Mouse (Mus musculus) left cerebral cortex, adult 6 months (tissue): ENCODE results near the gene Zbtb11. TPM values are rescaled to one million over a fixed set of nuclear protein-coding genes. Genes with fewer than 3 reads are reported as not detected.

Experiments used
- long read RNA-seq, 2 experiments: library from polyadenylated mRNA; unstranded; transcript quantifications; one replicate each; pipeline ENCODE4 v2.0.0; 2019 to 2020
- polyA plus RNA-seq: library from polyadenylated mRNA; unstranded; fragments of <200 nt; fragmentation: Nextera tagmentation; gene quantifications from 2 replicates; pipeline ENCODE4 v1.2.3, GENCODE M21; 2021

Zbtb11 gene
- polyA plus RNA-seq = 11.8 and 15.0 TPM in 2 replicates
- long read RNA-seq, experiment 1, full-length matches to known transcripts = 101 of 179 reads
- long read RNA-seq, experiment 1, partial matches to known transcripts = 70 of 179 reads
- long read RNA-seq, experiment 1, other reads (novel, unspliced or antisense) = 8 of 179 reads
- long read RNA-seq, experiment 2, full-length matches to known transcripts = 5 of 49 reads
- long read RNA-seq, experiment 2, partial matches to known transcripts = 33 of 49 reads
- long read RNA-seq, experiment 2, other reads (novel, unspliced or antisense) = 11 of 49 reads

DNA sequence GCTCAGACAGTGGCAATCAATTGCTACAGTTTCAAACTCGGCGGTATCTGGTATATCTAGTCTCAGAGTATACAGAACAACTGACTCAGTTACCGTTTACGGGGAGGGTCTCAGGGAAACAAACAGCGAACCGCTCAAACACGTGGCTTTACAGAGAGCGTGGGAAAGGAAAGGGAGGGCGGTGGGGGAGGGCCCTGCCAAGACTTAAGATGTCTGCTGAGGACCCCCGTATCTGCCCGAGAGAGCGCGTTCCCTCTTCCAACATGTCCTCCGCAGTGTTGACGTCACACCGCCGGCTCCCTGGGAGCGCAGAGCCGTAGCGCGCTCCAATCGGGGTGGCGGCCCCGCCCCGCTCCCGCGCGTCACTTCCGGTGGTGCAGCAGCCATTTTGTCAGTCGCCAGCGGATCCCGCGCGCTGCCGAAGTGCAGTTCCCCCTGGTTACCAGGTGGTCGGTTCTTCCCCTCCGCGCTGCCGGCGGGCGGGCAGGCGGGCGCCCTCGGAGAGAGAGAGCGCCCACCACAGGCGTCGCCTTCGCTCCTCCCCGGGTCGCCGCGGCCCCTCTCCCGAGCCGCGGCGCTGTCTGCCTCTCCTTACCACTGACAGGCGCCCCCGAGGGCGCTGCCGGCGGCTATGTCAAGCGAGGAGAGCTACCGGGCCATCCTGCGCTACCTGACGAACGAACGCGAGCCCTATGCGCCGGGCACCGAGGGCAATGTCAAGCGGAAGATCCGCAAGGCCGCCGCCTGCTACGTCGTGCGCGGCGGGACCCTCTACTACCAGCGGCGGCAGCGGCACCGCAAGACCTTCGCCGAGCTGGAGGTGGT is at the start of gene Zbtb11:
Gene Zbtb11 (plus strand): TSS at position 453 of the 825 bp plus-strand sequence.

DNA sequence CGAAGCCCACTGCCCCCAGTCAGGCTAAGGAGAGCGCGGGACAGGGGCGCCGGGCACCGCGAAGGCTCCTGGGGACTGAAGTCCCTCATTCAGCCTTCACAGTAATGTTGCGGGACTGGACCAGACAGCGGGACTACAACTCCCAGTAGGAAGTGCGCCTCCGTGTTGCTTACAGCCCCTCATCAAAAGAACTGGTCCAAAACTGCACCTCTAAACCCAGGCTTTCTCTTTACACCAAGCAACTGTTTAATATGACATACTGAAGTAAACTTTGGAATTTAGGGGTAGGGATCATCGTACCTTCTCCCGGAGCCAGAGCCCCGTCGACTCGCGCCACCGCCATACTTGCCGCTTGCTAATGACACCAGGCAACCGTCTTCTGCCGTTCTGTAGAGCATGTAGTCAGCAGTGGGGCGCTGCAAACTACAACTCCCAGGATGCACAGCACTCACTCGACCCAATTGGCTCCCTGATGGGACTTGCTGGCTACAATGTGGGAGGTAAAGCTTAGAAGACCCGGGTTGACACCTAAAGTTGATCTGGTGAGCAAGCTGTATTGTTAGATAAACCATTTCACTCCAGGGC is 39.1 kb upstream of the Zbtb11 start, which contains the start of gene Cep97:
Gene Cep97 (minus strand): TSS at position 403 of the 585 bp plus-strand sequence.

DNA sequence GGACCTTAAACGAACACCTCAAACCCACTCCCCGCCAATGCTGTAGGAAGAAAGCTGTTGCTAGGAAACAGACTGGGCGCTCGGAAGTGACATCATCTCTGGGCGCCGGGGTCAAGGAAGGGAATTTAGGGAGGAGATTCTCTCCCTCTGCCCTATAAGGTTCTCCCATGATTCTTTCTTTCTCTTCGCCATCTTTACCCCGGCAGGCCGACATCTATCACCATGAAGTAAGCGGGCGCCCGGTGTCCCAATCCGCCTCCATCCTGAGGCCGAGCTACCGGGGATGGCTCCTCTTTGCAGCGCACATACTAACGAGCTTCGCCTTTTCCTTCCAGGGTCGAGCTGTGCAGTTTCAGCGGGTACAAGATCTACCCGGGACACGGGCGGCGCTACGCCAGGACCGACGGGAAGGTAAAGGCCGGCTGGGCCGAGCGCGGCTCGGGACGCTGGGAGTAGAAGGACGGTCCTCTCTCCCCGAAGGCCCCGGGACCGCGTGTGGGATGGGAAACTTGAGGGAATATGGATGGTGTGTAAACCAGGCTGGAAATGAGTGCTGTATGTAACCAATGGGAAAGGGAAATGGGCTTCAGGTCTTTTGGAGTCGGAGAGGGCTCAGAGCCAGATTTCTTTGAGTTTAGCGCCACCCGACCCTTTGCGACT is 7.3 kb upstream of the Zbtb11 start, which contains the start of gene Rpl24:
Gene Rpl24 (plus strand): TSS at position 64 of the 660 bp plus-strand sequence.

DNA sequence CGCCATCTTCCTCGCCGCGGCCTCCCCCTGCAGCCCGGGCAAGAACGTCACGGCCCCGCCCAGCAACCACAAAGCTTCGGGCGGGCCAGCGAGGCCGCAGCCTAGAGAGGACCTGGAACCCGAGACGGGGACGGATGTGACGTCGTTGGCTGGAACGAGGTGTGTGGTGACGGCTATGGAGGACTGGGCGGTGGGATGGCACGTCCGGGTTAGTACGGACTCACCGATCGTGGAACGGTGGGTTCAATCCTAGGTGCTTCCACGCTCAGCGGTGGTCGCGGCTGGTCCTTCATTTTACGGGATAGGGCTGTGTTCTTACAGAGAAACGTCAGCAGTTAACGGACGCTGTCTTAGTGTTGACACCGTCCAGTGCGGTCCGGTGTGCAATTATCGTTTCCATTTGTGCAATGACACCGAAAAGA is 56.0 kb downstream of the Zbtb11 start, which contains the start of gene Pcnp:
Gene Pcnp (minus strand): TSS at position 79 of the 422 bp plus-strand sequence.

DNA sequence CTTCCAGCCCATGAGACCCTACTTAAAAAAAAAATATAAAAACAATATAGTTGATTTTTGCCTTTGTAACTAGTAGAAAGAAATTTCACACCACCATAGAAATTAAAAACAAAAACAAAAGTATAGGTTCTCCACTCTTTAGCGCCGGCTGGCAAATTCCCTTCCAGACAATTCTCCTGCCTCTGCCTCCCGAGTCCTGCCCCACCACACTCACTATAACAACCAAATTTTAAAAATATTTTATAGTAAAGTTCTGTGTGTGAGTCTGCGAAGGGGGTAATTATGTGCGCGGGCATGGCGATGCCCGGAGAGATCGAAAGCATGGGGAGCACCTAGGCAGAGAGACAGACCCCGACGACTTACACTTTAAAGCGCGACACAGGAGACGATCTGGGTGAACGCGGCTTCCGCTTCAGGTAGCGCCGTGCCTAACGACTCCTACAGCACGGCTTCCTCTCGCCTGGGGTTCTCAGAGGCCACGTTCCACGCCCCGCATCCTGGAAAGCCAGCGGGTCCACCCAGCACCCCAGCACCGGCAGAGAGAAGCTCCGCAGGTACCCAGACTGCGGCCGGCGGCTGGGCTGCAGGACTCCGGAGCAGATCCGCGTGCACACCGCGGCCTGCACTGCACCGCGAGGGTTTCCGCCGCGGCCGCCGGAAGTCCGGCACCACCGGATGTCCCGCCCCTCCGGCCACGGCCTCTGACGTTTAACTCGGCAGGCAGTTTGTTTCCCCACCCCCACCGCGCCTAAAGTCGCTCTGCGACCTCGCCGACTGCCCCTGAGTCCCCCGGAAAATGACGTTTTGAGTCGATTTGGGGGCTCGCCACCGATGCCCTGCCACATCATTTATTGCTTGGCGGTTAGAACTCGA is 63.7 kb downstream of the Zbtb11 start, which contains the start of gene Trmt10c:
Gene Trmt10c (minus strand): TSS at position 682 of the 873 bp plus-strand sequence.

DNA sequence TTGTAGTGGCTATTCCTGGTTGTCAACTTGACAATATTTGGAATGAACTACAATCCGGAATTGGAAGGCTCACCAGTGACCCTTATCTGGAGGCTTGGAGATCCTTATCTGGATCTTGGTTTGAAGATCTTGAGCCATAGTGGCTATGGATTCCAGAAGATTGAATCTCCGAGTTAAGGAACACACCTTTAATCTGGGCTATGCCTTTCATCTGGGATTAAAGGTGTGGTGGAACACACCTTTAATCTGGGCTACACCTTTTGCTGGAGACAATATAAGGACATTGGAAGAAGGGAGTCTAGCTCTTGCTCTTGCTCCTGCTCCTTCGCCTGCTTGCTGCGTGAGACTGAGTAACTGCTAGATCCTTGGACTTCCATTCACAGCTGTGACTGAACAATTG is 74.4 kb downstream of the Zbtb11 start, which contains the start of gene Senp7:
Gene Senp7 (plus strand): TSS at position 301 of the 400 bp plus-strand sequence.

Other genes with a start within 250 kb of the Zbtb11 start
- gene Nfkbiz, start 135.0 kb upstream of the Zbtb11 start, polyA plus RNA-seq = 1.0 and 1.1 TPM in 2 replicates
- 1.0 and 1.2 TPM in 2 replicates for gene Nxpe3, start 78.6 kb upstream of the Zbtb11 start, polyA plus RNA-seq
- gene Cep97, start 39.0 kb upstream of the Zbtb11 start, polyA plus RNA-seq = 5.0 and 5.1 TPM in 2 replicates
- 1,278 and 1,357 TPM in 2 replicates for gene Rpl24, start 7.6 kb upstream of the Zbtb11 start, polyA plus RNA-seq
- 185 and 264 TPM in 2 replicates for gene Pcnp, start 55.9 kb downstream of the Zbtb11 start, polyA plus RNA-seq
- 9.3 and 12.2 TPM in 2 replicates for gene Trmt10c, start 63.9 kb downstream of the Zbtb11 start, polyA plus RNA-seq
- 18.7 and 19.9 TPM in 2 replicates for gene Senp7, start 74.5 kb downstream of the Zbtb11 start, polyA plus RNA-seq
- not detected in 2 replicates for gene Impg2, start 230.4 kb downstream of the Zbtb11 start, polyA plus RNA-seq